Mouse (Mus musculus) T-cell, adult 2 months (primary cell): ENCODE results near the gene Tspan18.

Experiments
- DNase-seq: peaks from one replicate; pipeline ENCODE4 v3.0.0; 2022; ENCODE audit warnings: low spot score

Gene Tspan18

DNA sequence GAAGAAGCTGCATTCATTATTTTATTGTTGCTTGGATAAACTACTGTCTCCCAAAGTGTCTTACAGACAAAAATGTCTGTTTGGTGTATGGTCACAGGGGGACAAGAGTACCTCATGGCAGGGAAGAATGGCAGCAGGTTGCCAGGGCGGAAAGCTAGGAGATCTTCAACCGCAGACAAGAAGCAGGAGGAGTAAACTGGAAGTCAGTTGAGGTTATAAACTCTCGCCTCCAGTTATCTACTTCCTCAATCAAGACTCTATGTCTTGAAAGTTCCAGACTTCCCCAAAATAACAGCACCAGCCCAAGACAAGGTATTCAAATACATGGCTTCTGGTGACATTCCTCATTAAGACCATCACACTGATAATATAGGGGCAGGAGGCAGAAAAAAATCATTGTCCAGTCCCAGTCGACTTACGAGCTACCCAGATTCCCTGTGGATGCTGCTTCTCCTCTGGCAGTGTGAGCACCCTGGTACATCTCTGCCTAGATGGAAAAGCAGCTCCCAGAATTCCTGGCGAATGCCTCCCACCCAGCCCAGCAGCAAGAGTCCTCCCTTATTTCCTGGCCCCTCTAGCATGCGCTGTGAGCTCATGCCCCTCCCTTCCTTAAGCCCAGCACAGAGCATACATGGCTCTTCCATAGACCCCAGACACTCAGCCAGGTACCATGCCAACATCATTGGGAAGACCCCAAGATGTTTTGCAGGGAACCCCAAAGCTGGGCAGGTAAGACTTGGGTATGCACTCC lies 172.2 kb downstream of the Tspan18 start:
- no peak for DNase-seq

- no peak for DNase-seq
These were observed 173.8 kb downstream of the Tspan18 start for GRCm38 (mm10) chr2:93160467-93161035.

GRCm38 (mm10) chr2:93154486-93155032 lies 179.7 kb downstream of the Tspan18 start:
- no peak for DNase-seq

- DNase-seq, result no peak
These were observed 180.5 kb downstream of the Tspan18 start for GRCm38 (mm10) chr2:93153833-93154232.

DNA sequence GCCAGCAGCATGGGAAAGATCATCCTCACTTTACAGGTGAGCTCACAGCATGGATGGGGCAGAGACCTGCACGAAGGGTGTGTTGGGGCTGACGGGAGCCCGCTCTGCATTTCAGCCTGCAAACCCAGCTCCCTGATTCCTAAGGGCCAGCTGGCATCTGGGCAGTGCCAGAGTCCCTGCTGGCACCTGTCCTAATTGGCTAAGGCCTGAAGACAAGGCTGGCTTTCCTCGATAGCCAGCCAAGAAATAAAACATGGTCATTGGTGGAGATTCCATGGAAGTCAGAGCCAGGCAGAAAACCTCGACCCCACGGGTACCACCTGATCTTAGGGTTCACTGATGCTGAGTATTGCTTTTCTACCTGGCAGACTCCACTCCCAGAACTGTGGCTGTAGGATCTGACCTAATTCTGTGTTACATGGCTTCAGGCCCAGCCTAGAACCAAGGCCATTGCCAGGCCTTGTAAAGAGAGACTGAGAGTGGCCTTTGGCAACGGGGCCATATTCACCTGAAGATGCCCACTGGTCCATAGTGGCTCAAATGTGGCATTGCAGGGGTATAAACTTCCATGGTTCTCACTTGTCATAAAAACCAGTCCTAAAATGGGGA lies 181.3 kb downstream of the Tspan18 start:
- DNase-seq, result no peak

GRCm38 (mm10) chr2:93152191-93152601 lies 182.1 kb downstream of the Tspan18 start:
- DNase-seq, result no peak
